Mouse (Mus musculus): ENCODE measurements at regions not wholly inside any gene's neighbourhood (a gene's known extent, or its start where the extent isn't known, plus 50 kb on each side); places are given as distances from the start of the nearest gene placed in this dataset.

DNA sequence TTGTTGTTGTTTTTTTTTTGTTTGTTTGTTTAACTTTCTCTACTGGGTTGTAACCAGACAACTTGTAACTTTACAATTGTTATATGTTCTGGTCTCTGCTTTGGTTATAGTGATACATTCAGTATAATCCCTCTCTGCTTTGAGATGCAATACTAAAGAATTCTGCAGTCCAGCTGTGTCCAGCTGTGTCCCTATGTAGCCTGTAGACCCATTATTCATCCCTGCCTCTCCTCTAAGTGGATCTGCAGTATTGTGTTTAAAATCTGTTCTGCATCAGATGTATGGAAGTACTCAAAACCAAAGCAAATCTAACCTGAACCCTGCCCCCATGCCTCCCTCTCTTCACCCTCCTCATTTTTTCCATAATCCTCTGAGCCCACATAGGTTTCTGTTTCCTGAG is 279.6 kb downstream of the Rps29 start:
- TF ChIP-seq CTCF (IDR thresholded peaks at IDR 0.05; ENCODE audit: low read depth) (no peak), EP300 (optimal IDR thresholded peaks at IDR 0.05) (no peak)

Data from stomach, postnatal 0 days (tissue).